Mouse (Mus musculus) thymus, postnatal 14 days (tissue): ENCODE measurements around the gene Dnajc22.
"Not testable (repeated sequence)": the region's sequence is repeated elsewhere in the genome, so short reads cannot be mapped to it uniquely, and the experiment has no call there.

Experiments used
- DNase-seq: peaks from one replicate; pipeline ENCODE4 v3.0.0; 2021

Dnajc22 gene

GRCm38 (mm10) chr15:99092870-99093269 is at the start of gene Dnajc22:
Gene Dnajc22, plus strand, starts transcription at chr15:99093170.
- DNase-seq = no peak

GRCm38 (mm10) chr15:99044854-99045253 is 48.1 kb upstream of the Dnajc22 start:
- no peak for DNase-seq

DNA sequence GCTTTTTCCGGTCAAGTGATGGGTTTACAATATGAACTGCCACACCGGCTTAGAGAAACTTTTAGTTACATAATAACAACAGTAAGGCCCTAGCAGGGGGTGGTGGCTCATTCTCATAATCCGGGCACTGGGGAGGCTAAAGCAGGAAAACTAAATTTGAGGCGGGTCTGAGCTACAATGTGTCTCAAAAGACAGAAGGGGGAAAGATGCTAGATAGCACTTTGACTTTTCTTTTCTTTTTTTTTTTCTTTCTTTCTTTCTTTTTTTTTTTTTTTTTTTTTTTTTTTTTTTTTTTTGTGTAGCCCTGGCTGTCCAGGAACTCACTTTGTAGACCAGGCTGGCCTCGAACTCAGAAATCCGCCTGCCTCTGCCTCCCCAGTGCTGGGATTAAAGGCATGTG is 47.2 kb upstream of the Dnajc22 start:
- not testable (repeated sequence) for DNase-seq

DNA sequence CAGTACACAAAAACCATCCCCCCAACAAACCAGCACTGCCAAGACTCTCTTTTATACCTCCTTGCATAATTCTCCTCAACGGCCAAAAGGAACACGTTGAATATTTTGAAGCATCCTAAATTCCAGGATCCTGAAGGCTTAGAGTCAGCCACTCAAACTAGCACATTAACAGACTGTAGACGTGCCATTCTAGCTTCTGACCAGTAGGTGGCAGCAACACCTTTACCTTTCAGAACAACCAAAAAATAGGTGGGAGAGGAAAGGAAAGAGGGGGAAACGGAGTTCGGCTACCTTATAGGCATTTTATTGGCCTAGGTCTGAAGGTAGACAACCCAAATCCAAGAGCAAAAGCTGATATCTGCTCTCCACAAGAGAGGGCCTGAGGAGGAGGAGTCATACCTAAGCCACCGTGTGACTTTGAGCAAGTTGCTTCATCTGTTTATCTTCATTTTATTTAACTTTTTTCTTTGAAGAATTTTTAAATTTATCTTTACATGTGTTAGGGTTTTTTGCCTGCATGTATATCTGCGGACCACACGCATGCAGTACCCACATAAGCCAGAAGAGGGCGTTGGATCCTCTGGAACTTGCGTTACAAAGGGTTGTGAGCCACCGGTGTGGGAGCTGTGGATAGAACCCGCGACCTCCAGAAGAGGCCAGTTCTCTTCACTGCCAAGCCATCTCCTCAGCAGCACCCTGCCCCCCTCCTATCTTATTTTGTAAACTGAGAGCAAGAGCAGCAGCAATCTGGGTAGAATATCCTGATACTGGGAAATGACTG is 43.3 kb upstream of the Dnajc22 start:
- peak; percentile 58 for DNase-seq

DNA sequence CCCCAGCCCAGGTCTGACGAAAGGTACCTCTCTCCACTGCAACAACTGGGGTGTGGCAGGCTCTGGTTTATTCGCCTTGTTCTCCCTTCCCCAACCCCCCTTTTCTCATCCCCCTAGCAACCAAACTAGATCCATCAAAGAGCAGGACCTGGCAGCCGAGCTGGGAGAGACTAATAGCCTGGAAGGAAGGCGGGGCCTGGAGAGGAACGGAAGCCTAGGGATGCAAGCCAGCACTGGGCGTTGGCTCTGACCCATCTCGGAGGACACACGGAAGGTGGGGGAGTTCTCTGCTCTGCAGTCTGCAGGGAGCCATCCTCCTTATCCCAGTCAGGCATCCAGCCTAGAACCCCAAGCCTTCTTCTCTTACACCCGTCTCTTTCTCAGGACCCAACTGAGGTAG is 39.6 kb upstream of the Dnajc22 start:
- DNase-seq = no peak

DNA sequence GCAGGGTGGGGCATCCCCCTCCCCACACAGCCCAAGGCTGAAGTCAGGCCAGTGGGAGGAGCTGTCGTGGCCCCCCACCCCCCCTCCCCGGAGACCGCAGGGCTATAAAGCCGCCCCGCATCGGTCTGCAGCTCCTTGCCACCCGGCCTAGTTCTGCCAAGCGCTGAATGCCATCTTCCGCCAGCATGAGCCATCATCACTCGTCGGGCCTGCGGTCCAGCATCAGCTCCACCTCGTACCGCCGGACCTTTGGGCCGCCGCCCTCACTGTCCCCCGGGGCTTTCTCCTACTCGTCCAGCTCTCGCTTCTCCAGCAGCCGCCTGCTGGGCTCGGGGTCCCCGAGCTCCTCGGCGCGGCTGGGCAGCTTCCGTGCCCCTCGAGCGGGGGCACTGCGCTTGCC is 37.9 kb upstream of the Dnajc22 start, which contains the start of gene Prph:
Gene Prph (plus strand): TSS at position 135 of the 400 bp plus-strand sequence.
- DNase-seq = no peak

DNA sequence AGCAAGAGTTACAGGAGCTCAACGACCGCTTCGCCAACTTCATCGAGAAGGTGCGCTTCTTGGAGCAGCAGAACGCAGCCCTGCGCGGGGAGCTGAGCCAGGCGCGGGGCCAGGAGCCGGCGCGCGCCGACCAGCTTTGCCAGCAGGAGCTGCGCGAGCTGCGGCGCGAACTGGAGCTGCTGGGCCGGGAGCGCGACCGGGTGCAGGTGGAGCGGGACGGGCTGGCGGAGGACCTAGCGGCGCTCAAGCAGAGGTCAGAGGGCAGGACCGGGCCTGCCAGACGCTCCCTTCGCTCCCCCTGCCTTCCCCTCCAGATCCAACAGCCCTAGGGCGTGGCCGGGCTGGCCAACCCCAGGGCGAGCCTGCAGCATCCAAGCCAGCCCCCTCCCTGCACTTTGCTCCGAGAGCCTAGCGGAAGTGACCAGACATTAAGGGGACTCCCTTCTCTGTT is 37.4 kb upstream of the Dnajc22 start:
- DNase-seq = no peak

GRCm38 (mm10) chr15:99056332-99056731 is 36.6 kb upstream of the Dnajc22 start:
- DNase-seq = peak; percentile 69

DNA sequence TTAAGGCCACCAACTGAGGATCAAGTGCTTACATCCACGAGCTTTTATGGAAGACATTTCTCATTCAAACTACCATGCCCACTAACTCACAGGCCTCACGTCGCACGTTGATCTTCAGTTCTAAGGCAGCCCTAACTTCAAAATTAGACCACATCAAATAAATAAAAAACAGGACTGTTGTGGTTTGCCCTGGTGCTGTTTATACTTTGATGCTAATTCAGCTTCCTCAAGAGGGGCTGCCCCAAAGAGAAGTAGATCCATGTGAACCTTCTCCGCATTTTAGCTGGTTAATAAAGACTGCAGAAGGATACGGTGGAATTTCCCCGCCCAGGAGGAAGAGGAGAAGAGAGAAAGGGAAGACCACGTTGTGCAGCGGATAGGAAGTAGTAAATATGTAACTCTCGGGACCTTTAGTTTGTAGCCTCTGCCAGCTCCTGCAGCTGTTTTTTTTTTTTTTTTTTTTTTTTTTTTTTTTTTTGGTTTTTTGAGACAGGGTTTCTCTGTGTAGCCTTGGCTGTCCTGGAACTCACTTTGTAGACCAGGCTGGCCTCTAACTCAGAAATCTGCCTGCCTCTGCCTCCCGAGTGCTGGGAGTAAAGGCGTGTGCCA is 27.3 kb upstream of the Dnajc22 start:
- DNase-seq = no peak

- no peak for DNase-seq
Observed at GRCm38 (mm10) chr15:99071988-99072387, 21.0 kb upstream of the Dnajc22 start.

GRCm38 (mm10) chr15:99074019-99074599 is 18.9 kb upstream of the Dnajc22 start, which contains the start of gene Troap:
Gene Troap, plus strand, starts transcription at chr15:99074575.
- DNase-seq = no peak

DNA sequence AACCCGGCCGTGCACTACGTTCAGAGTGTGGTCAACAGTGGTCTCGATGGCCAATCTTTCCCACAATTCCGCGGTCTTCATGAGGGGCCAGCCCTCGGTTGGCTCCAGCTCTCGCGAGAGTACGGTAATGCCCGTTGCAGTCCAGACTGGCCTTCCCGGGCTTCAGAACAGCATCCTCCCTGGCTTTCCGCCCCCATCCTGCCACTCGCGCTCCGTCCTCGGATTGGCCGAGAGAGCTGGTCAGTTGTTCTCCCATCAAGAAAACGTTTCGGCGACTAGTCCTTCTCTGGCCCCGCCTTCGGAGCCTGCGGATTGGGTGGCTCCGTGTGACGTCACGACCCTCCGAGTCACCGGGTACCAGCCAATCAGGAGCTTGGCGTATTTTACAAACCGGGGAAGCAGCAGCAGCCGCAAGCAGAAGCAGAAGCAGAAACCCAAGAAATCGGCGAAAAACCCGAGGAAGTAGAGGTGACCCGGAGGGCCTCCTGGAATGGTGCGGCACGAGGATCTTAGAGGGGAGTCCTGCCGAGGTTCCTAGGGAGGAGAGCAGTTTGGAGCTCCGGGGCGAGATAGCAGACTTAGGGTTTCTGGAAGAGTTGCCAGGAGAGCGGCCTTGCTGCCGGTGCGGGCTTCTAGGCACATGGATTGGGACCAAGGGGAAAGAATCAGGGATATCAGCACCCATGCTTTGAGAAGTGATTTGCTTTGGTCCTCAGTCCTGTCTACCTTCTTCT is 18.2 kb upstream of the Dnajc22 start:
- peak; percentile 96 for DNase-seq

GRCm38 (mm10) chr15:99076011-99076410 is 17.0 kb upstream of the Dnajc22 start:
- not testable (repeated sequence) for DNase-seq

DNA sequence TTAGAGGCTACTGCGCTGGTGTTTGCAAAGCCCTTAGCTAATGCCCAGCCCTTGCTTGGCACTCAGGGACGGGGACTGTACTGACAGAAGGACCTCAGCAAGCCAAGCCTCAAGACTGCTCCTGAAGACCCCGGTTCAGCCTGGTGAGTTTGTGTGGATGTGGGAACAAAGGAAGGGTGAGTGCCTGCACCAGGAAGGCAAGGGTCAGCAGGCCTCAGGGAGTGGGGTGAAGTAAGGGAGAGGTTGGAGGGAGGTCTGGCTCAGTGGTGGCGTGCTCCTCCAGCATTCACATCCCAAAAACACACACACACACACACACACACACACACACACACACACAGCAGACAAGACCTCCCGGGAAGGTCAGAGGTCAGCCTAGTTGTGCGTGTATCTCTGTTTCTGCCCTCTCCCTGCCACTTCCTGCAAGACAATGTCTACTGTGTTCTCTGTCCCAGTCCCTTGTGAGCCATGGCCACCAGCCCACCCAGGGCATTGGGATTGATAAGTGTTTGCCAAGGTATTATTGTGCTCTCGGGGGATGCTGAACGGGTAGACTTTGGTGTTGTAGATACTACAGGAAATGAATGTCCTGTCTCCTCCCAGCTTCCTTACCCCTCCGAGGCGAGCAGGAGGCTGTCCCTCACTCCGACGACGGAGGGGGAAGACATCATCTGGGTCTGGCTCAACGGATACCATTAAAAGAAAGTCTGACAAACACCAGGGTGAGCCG is 14.6 kb upstream of the Dnajc22 start:
- no peak for DNase-seq

GRCm38 (mm10) chr15:99079804-99080203 is 13.2 kb upstream of the Dnajc22 start:
- DNase-seq = no peak

GRCm38 (mm10) chr15:99082322-99082721 is 10.6 kb upstream of the Dnajc22 start:
- DNase-seq = no peak

- no peak for DNase-seq
Observed at GRCm38 (mm10) chr15:99082840-99083239, 10.1 kb upstream of the Dnajc22 start.

GRCm38 (mm10) chr15:99083258-99083657 is 9.7 kb upstream of the Dnajc22 start:
- DNase-seq = peak; percentile 41

DNA sequence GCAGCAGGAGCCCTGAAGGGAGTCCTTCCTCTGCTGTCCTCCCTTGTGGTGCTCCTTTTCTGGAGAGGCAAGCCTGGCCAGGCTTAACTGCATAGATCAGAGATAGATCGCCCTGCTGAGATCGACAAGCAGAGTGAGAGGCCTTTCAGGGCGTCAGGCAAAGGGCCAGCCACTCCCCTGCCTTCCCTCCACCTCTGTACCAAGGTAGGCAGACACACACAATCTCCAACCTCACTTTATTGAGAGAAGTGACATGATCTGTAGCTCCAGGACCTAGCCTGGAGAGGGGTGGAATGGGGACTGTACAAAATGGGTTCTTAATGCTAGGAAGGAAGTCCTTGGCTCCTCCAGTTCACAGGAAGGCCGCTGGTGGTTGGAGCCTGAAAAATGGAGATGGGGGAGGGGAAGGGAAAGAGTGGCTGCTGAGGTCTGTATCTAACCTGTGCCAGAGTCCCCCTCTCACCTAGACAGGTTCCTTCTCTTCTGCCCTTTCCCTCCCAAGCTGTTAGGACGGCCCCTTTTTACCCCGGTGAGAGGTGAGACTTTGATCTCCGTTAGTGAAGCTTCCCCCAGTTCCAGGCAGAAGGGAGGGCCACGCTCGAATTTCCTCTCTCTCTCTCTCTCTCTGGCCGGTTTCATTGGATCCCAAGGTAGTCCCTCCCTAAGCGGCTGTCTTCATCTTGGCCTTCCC is 9.0 kb upstream of the Dnajc22 start:
- no peak for DNase-seq

GRCm38 (mm10) chr15:99084618-99085017 is 8.4 kb upstream of the Dnajc22 start:
- DNase-seq = no peak

GRCm38 (mm10) chr15:99085997-99086396 is 7.0 kb upstream of the Dnajc22 start:
- DNase-seq = no peak
